Mouse (Mus musculus): Measurements from ENCODE around the gene Ren1. TPM values are rescaled to one million over a fixed set of nuclear protein-coding genes. Genes with fewer than 3 reads are reported as not detected.

Ren1 gene
- polyA plus RNA-seq, 1 experiment from 2014 or later = 0.18 TPM

DNA sequence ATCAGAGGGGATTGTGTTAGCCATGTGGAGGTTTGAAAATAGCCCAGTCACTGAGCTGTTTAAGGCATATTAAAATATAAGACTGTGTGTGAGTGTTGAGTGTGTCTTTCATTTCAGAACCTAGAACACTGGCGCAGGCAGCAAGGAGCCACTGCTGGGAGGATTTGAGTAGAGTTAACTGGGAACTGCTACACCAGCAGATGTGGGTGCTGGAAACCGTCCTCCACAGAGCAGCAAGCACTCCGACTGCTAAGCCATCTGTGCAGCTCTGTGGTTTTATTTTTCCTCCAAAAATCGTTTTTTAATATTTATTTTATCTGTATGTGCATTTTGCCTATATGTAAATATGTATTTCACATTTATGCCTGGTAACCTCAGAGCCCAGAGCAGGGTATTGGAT lies 44.4 kb downstream of the Ren1 start:
- Histone ChIP-seq H3K4me3 (no peak overlapping the region), H3K9me3 (replicated peaks) (0 out of 2 replicates have a peak, but pooled peaks cover 5% of the 10 kb centered on the region), H3K27ac (ENCODE audit: poor library complexity, severe bottlenecking) (no peak overlapping the region), H3K4me1 (replicated peaks) (peaks cover 16% of the 10 kb centered on the region), H3K27me3 (replicated peaks) (no peaks in the 10 kb centered on the region), H3K9ac (no peak overlapping the region), H3K4me2 (no peak overlapping the region), H3K36me3 (peaks cover 29% of the 10 kb centered on the region)
- 67% methylated on average over 4 of the region's 4 CpGs for WGBS
- no peak for ATAC-seq (ENCODE audit: insufficient number of reproducible peaks, low FRiP score)

DNA sequence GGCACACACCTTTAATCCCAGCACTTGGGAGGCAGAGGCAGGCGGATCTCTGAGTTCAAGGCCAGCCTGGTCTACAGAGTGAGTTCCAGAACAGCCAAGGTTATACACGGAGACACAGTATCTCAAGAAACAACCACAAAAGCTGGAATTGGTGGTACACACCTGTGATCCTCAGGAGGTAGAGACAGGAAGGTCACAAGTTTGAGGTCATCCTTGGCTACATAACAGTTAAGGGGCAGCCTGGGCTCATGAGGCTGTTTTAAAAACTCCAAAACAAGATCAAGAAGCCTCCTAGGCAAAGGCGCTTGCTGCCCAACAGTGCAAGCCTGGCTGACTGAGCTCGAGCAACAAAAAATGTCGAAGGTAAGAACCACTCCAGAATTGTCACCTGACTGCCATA lies 46.4 kb downstream of the Ren1 start:
- Histone ChIP-seq H3K36me3 (peaks cover 13% of the 10 kb centered on the region), H3K9me3 (replicated peaks) (no peaks in the 10 kb centered on the region), H3K4me3 (no peak overlapping the region), H3K27me3 (replicated peaks) (no peaks in the 10 kb centered on the region), H3K27ac (ENCODE audit: poor library complexity, severe bottlenecking) (no peak overlapping the region), H3K9ac (no peak overlapping the region), H3K4me1 (replicated peaks) (peaks cover 23% of the 10 kb centered on the region), H3K4me2 (no peak overlapping the region)
- ATAC-seq (ENCODE audit: insufficient number of reproducible peaks, low FRiP score) = no peak
- WGBS = 83% methylated on average over 5 of the region's 5 CpGs

DNA sequence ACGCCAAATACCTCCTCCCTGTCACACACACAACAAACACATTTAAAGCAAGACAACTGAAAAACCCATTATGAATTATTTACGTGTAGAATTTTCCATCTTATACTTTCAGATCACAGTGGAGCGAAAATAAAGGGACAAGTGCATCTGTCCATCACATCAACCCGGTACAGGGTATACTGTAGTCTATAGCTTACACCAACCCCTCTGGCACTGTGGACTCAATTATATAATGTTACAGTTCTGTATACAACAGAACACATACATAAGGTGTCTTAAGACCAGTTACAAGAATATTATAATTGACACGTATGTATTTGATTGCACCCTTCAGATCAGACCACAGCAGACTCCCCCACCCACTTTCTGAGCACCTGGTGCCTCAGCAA lies 46.8 kb downstream of the Ren1 start:
- Histone ChIP-seq H3K9ac (0 out of 2 replicates have a peak overlapping the region, but pooled peaks have one; percentile 23), H3K4me3 (no peak overlapping the region), H3K4me2 (peak overlapping the region; percentile 38), H3K9me3 (replicated peaks) (no peaks in the 10 kb centered on the region), H3K4me1 (replicated peaks) (peaks cover 23% of the 10 kb centered on the region), H3K27me3 (replicated peaks) (no peaks in the 10 kb centered on the region), H3K36me3 (peaks cover 9% of the 10 kb centered on the region), H3K27ac (ENCODE audit: poor library complexity, severe bottlenecking) (peak overlapping the region; percentile 73)
- no peak for ATAC-seq (ENCODE audit: insufficient number of reproducible peaks, low FRiP score)
- WGBS = 75% methylated on average over 5 of the region's 5 CpGs

DNA sequence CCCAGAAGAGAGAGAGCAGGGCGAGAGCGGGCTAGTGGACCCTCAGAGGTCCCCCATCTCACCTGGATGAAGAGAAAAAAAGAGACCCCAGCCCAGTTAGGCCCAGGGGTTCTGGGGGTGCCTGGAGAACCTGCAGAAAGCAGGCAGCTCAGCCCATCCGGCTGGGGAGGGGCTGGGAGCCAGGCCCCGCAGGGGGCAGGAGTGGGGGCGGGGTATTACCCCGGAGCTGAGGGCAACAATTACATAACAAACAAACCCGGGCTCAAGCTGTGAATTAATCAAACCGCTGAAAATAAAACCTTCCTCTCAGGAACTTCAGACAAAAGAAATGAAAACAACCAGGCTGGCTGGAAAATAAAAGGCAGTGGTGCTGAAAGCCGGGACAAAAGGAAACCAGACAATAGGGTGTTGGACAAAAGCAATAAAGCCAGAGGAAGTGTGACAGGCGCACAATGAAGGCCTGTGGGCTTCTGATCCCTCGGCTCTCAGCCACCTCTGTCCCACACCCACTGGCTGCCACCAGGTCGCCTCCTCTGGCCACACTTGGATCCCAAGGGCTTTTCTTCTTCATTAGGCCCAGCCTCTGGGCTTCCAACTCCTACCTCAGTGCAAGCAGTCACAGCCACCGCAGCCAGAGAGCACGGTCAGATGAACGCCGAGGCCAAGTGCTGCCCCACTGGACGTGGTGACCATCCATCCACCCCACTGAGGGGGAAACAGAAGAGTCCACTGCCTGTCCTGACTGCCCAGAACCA lies 47.4 kb downstream of the Ren1 start:
- Histone ChIP-seq H3K9me3 (replicated peaks) (no peaks in the 10 kb centered on the region), H3K4me2 (peak overlapping the region; percentile 38), H3K27ac (ENCODE audit: poor library complexity, severe bottlenecking) (peak overlapping the region; percentile 73), H3K27me3 (replicated peaks) (no peaks in the 10 kb centered on the region), H3K9ac (peak overlapping the region; percentile 47; the same call in 1 of the 2 replicates), H3K4me1 (replicated peaks) (peaks cover 23% of the 10 kb centered on the region), H3K4me3 (no peak overlapping the region), H3K36me3 (peaks cover 4% of the 10 kb centered on the region)
- WGBS = 18% methylated on average over 17 of the region's 17 CpGs
- peak; percentile 75 for ATAC-seq (ENCODE audit: insufficient number of reproducible peaks, low FRiP score)

DNA sequence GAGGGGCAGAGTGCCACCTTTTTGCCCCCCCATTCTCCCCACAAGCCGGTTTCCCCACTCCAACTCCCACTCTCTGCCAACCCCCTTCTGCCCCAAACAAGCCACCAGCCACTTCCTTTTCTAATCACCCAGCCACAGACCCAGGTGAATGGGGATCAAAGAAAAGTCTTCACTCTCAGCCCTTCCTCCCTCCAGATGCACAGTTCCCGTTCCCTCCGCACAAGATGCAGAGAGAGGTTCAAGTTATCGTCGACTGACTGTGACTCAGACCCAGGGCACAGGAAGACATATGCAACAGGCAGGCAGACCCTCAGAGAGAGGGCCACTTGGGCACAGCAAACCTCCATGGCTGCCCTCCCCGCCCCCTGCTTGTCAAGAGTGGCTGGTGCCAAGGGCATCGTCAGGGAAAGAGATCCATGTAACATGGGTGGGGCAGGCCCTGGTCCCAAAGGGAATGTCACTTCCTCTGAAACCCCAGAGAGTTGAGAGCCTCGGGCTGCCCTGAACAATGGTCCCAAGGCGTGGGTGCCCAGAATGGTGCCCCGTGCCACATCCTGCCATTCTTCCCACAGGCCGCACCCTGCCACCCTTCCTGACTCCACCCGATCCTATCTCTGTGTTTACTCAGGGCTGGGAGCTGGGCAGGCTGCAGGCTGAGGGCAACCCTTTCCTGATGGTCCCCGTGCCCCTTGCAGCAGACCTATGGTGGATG lies 49.9 kb downstream of the Ren1 start:
- peaks cover 23% of the 10 kb centered on the region for H3K4me1 ChIP-seq (replicated peaks)
- H3K4me3 ChIP-seq = no peak overlapping the region
- WGBS = 66% methylated on average over 13 of the region's 13 CpGs
- ATAC-seq (ENCODE audit: insufficient number of reproducible peaks, low FRiP score) = 0 out of 2 replicates have a peak, but pooled peaks have one; percentile 20
- H3K9ac ChIP-seq = no peak overlapping the region
- no peaks in the 10 kb centered on the region for H3K27me3 ChIP-seq (replicated peaks)
- H3K27ac ChIP-seq (ENCODE audit: poor library complexity, severe bottlenecking) = no peak overlapping the region
- no peak overlapping the region for H3K4me2 ChIP-seq
- H3K9me3 ChIP-seq (replicated peaks) = no peaks in the 10 kb centered on the region
- H3K36me3 ChIP-seq = no peaks in the 10 kb centered on the region

DNA sequence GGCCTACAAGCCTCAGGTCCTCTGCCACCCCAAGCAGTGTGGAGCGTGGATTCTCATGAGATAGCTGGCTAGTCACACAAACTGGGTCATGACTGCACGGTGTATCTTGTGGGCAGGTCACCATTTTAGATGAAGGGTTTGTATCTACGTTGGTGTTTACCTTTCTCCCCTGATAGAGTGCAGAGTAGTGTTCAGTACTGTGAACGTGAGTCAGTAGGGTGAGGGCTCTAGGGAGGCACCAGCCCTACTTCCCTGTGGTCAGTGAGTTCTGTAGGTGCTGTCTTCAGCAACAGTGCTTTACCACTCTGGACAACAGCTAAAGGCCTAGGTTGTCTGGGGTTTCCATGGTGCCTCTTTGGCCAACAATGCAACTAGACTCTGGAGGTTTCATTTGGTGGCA lies 53.7 kb downstream of the Ren1 start:
- WGBS = 65% methylated on average over 4 of the region's 4 CpGs
- Histone ChIP-seq H3K4me1 (replicated peaks) (peaks cover 21% of the 10 kb centered on the region), H3K9ac (no peak overlapping the region), H3K27me3 (replicated peaks) (no peaks in the 10 kb centered on the region), H3K27ac (ENCODE audit: poor library complexity, severe bottlenecking) (no peak overlapping the region), H3K9me3 (replicated peaks) (no peaks in the 10 kb centered on the region), H3K4me3 (no peak overlapping the region), H3K36me3 (no peaks in the 10 kb centered on the region), H3K4me2 (no peak overlapping the region)
- no peak for ATAC-seq (ENCODE audit: insufficient number of reproducible peaks, low FRiP score)

DNA sequence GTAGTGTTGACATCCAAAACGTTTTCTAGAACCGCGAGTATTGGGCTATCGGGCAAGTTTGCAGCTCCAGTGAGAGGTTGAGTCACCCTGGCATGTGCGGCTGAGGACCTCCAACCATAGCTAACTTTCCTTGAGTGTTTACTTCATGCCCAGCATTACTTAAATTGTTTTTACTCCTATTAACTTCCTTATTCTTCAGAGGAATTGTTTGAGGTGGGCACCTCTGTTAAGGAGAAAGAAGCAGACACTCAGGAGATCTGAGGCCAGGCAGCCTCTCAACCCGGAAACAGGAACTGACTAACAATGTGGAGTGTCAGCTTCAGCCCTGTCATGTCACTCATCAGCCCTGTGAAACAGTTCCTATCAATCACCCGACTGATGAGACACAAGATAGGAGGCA lies 56.3 kb downstream of the Ren1 start:
- Histone ChIP-seq H3K9me3 (replicated peaks) (no peaks in the 10 kb centered on the region), H3K4me1 (replicated peaks) (peaks cover 10% of the 10 kb centered on the region; the same call in 1 of the 2 replicates), H3K27ac (ENCODE audit: poor library complexity, severe bottlenecking) (no peak overlapping the region), H3K36me3 (no peaks in the 10 kb centered on the region), H3K4me2 (no peak overlapping the region), H3K27me3 (replicated peaks) (no peaks in the 10 kb centered on the region), H3K9ac (no peak overlapping the region), H3K4me3 (no peak overlapping the region)
- 56% methylated on average over 7 of the region's 7 CpGs for WGBS
- ATAC-seq (ENCODE audit: insufficient number of reproducible peaks, low FRiP score) = no peak

GRCm38 (mm10) chr1:133407436-133407835 lies 57.1 kb downstream of the Ren1 start:
- H3K36me3 ChIP-seq = no peaks in the 10 kb centered on the region
- no peak overlapping the region for H3K27ac ChIP-seq (ENCODE audit: poor library complexity, severe bottlenecking)
- no peaks in the 10 kb centered on the region for H3K9me3 ChIP-seq (replicated peaks)
- H3K4me3 ChIP-seq = no peak overlapping the region
- ATAC-seq (ENCODE audit: insufficient number of reproducible peaks, low FRiP score) = no peak
- H3K9ac ChIP-seq = no peak overlapping the region
- H3K27me3 ChIP-seq (replicated peaks) = no peaks in the 10 kb centered on the region
- H3K4me1 ChIP-seq (replicated peaks) = peaks cover 10% of the 10 kb centered on the region; the same call in 1 of the 2 replicates
- H3K4me2 ChIP-seq = no peak overlapping the region
- WGBS = 56% methylated on average over 6 of the region's 6 CpGs

- 61% methylated on average over 9 of the region's 9 CpGs for WGBS
- Histone ChIP-seq H3K4me3 (no peak overlapping the region), H3K36me3 (no peaks in the 10 kb centered on the region), H3K4me2 (no peak overlapping the region), H3K27ac (ENCODE audit: poor library complexity, severe bottlenecking) (no peak overlapping the region), H3K9me3 (replicated peaks) (no peaks in the 10 kb centered on the region), H3K4me1 (replicated peaks) (peaks cover 10% of the 10 kb centered on the region; the same call in 1 of the 2 replicates), H3K27me3 (replicated peaks) (no peaks in the 10 kb centered on the region), H3K9ac (no peak overlapping the region)
- ATAC-seq (ENCODE audit: insufficient number of reproducible peaks, low FRiP score) = no peak
Measured at GRCm38 (mm10) chr1:133408321-133408720, 58.0 kb downstream of the Ren1 start.

DNA sequence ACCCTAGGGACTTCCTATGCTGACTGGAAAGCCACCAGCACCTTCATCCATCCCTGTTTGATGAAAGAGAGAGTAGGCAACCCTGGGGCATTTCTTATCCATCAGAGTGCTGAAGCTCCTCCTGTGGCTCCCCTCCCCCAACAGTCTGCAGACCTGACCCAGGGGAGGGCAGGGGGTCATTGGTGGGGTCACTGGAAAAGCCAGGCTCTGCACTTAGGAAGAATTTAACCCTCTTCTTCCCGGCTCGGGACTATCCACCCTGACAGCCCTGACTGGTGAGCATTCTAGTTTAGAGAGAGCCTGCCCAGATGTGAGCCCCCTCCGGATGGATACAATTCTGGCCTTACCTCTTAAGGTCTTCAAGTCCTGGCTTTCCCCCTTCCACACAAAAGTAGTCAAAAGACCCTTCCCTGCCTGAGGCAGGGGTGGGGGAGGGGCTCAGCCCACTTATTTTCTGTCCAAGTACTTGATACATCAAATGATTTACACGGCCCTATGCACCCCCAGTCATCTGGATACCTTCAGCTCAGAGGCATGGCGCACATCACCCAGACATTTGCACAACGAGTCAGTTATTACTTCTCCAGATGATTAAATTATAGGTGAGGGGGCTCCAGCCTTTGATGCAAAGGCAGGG lies 58.7 kb downstream of the Ren1 start:
- H3K27ac ChIP-seq (ENCODE audit: poor library complexity, severe bottlenecking) = no peak overlapping the region
- H3K4me3 ChIP-seq = no peak overlapping the region
- H3K36me3 ChIP-seq = no peaks in the 10 kb centered on the region
- no peak overlapping the region for H3K4me2 ChIP-seq
- whole genome bisulfite sequencing = 27% methylated on average over 6 of the region's 6 CpGs
- no peak for ATAC-seq (ENCODE audit: insufficient number of reproducible peaks, low FRiP score)
- no peaks in the 10 kb centered on the region for H3K27me3 ChIP-seq (replicated peaks)
- H3K9me3 ChIP-seq (replicated peaks) = no peaks in the 10 kb centered on the region
- peaks cover 10% of the 10 kb centered on the region; the same call in 1 of the 2 replicates for H3K4me1 ChIP-seq (replicated peaks)
- no peak overlapping the region for H3K9ac ChIP-seq

GRCm38 (mm10) chr1:133409786-133410185 lies 59.5 kb downstream of the Ren1 start:
- H3K9ac ChIP-seq = no peak overlapping the region
- no peak overlapping the region for H3K4me2 ChIP-seq
- no peak for ATAC-seq (ENCODE audit: insufficient number of reproducible peaks, low FRiP score)
- H3K4me1 ChIP-seq (replicated peaks) = peaks cover 10% of the 10 kb centered on the region; the same call in 1 of the 2 replicates
- no peaks in the 10 kb centered on the region for H3K36me3 ChIP-seq
- WGBS = 71% methylated on average over 9 of the region's 9 CpGs
- no peak overlapping the region for H3K4me3 ChIP-seq
- no peak overlapping the region for H3K27ac ChIP-seq (ENCODE audit: poor library complexity, severe bottlenecking)
- H3K27me3 ChIP-seq (replicated peaks) = 0 out of 2 replicates have a peak, but pooled peaks cover 2% of the 10 kb centered on the region
- no peaks in the 10 kb centered on the region for H3K9me3 ChIP-seq (replicated peaks)

All from heart, embryonic 12.5 days (tissue).